Mouse (Mus musculus) bone marrow macrophage, adult 2 months (primary cell): Measurements from ENCODE around the gene Mbd3.

Source experiments
- CTCF ChIP-seq: IDR thresholded peaks from 2 replicates; pipeline ENCODE4 v1.5.1; 2012; ENCODE audit warnings: low read depth, mild to moderate bottlenecking, low read length, moderate library complexity
- POLR2A ChIP-seq: IDR thresholded peaks from 2 replicates; pipeline ENCODE4 v1.6.1; 2012; ENCODE audit warnings: mild to moderate bottlenecking, low read depth, low read length, borderline replicate concordance

- TF ChIP-seq CTCF = no peak
- no peak for TF ChIP-seq POLR2A
Measured at GRCm38 (mm10) chr10:80436276-80436675, 36.9 kb upstream of the Mbd3 start.
